Mouse (Mus musculus): ENCODE data around the gene Cdk5r1.

Cdk5r1 gene

GRCm38 (mm10) chr11:80504519-80505385 is 27.9 kb downstream of the Cdk5r1 start:
- peak; percentile 42 for DNase-seq

GRCm38 (mm10) chr11:80505581-80505980 is 28.8 kb downstream of the Cdk5r1 start:
- DNase-seq: no peak

- no peak for DNase-seq
Observed at GRCm38 (mm10) chr11:80506483-80506882, 29.7 kb downstream of the Cdk5r1 start.

- no peak for DNase-seq
Observed at GRCm38 (mm10) chr11:80507791-80508190, 31.0 kb downstream of the Cdk5r1 start.

GRCm38 (mm10) chr11:80508361-80509175 is 31.7 kb downstream of the Cdk5r1 start:
- DNase-seq: peak; percentile 73

- DNase-seq: no peak
Observed at GRCm38 (mm10) chr11:80509176-80509506, 32.3 kb downstream of the Cdk5r1 start.

GRCm38 (mm10) chr11:80510124-80510523 is 33.3 kb downstream of the Cdk5r1 start:
- peak; percentile 41 for DNase-seq

GRCm38 (mm10) chr11:80512313-80513056 is 35.7 kb downstream of the Cdk5r1 start:
- DNase-seq: peak; percentile 64

- DNase-seq: peak; percentile 29
Observed at GRCm38 (mm10) chr11:80513796-80514195, 37.0 kb downstream of the Cdk5r1 start.

- no peak for DNase-seq
Observed at GRCm38 (mm10) chr11:80515346-80515745, 38.5 kb downstream of the Cdk5r1 start.

GRCm38 (mm10) chr11:80515895-80516294 is 39.1 kb downstream of the Cdk5r1 start:
- no peak for DNase-seq

- no peak for DNase-seq
Observed at GRCm38 (mm10) chr11:80518421-80519367, 41.9 kb downstream of the Cdk5r1 start.

- no peak for DNase-seq
Observed at GRCm38 (mm10) chr11:80521148-80521547, 44.3 kb downstream of the Cdk5r1 start.

- DNase-seq: no peak
Observed at GRCm38 (mm10) chr11:80522852-80523251, 46.0 kb downstream of the Cdk5r1 start.

- no peak for DNase-seq
Observed at GRCm38 (mm10) chr11:80523410-80523809, 46.6 kb downstream of the Cdk5r1 start.

- DNase-seq: no peak
Observed at GRCm38 (mm10) chr11:80524213-80524612, 47.4 kb downstream of the Cdk5r1 start.

GRCm38 (mm10) chr11:80527697-80528096 is 50.9 kb downstream of the Cdk5r1 start:
- DNase-seq: peak; percentile 63

- DNase-seq: no peak
Observed at GRCm38 (mm10) chr11:80529149-80529548, 52.3 kb downstream of the Cdk5r1 start.

Measured in thymus, postnatal 4 days (tissue).